Mouse (Mus musculus) heart, adult 2 months (tissue): ENCODE data around the gene 1810009A15Rik. TPM values are rescaled to one million over a fixed set of nuclear protein-coding genes. Genes with fewer than 3 reads are reported as not detected.
"Not testable (repeated sequence)": the region's sequence is repeated elsewhere in the genome, so short reads cannot be mapped to it uniquely, and the experiment has no call there.

Experiments used
- DNase-seq, 2 experiments: peaks; one replicate each; pipeline ENCODE4 v3.0.0; 2021
- H3K27ac ChIP-seq: fragments of 200-600 bp; 2 replicates; pipeline ENCODE4 v1.8.1; 2022
- H3K27me3 ChIP-seq: fragments of 200-500 bp; 2 replicates; pipeline ENCODE4 v1.6.1; 2012; ENCODE audit warnings: mild to moderate bottlenecking, low read length, inconsistent platforms, mixed read lengths; ENCODE audit not compliant: control insufficient read depth, insufficient read depth
- H3K36me3 ChIP-seq: fragments of 200-500 bp; 2 replicates; pipeline ENCODE4 v1.6.1; 2012; ENCODE audit warnings: low read length, inconsistent platforms; ENCODE audit not compliant: control insufficient read depth, insufficient read depth
- H3K4me1 ChIP-seq: fragments of 200-500 bp; 2 replicates; pipeline ENCODE4 v1.6.1; 2011; ENCODE audit warnings: low read length; ENCODE audit not compliant: control insufficient read depth, insufficient read depth
- H3K4me3 ChIP-seq: fragments of 200-600 bp; 2 replicates; pipeline ENCODE4 v1.8.1; 2022
- H3K79me2 ChIP-seq: fragments of 200-500 bp; replicated peaks from 2 replicates; pipeline ENCODE4 v1.6.1; 2012; ENCODE audit warnings: mild to moderate bottlenecking, inconsistent platforms, low read length, moderate library complexity, mixed read lengths; ENCODE audit not compliant: control insufficient read depth, insufficient read depth
- H3K9ac ChIP-seq: fragments of 200-500 bp; 2 replicates; pipeline ENCODE4 v1.6.1; 2012; ENCODE audit warnings: low read depth, mild to moderate bottlenecking, control low read depth, inconsistent platforms, low read length, mixed read lengths
- CTCF ChIP-seq: fragments of 200-600 bp; IDR thresholded peaks from 2 replicates; pipeline ENCODE4 v1.8.1; 2022; ENCODE audit warnings: antibody characterized with exemption, mild to moderate bottlenecking, moderate library complexity
- EP300 ChIP-seq: fragments of 200-500 bp; IDR thresholded peaks from 2 replicates; pipeline ENCODE4 v1.6.1; 2011; ENCODE audit warnings: low read depth, low read length, control low read depth; ENCODE audit not compliant: insufficient read depth
- POLR2A ChIP-seq: fragments of 200-500 bp; IDR thresholded peaks from 2 replicates; pipeline ENCODE4 v1.6.1; 2011; ENCODE audit warnings: mild to moderate bottlenecking, low read depth, low read length, control low read depth; ENCODE audit not compliant: insufficient read depth
- WGBS: fragments of 180-500 bp; shearing (Covaris S2); methylation state at CpG from one replicate; pipeline ENCODE4 v1.1.7; 2018; 5-methylcytosine and 5-hydroxymethylcytosine counted together
- intact Hi-C: fragments of 180-260 bp; cut with DNase I; formaldehyde crosslinking; loops from one replicate; pipeline ENCODE4 v1.15.1; 2025
- polyA plus RNA-seq: library from polyadenylated mRNA; depleted of rRNA; stranded (reverse); fragments of >200 nt; gene quantifications from 2 replicates; pipeline ENCODE4 v1.2.3, GENCODE M21; 2012
- total RNA-seq, 2 experiments: library from RNA; stranded (reverse); gene quantifications; 2 replicates each; pipeline ENCODE4 v1.2.3; 2021

Gene 1810009A15Rik
- total and polyA plus RNA-seq, 3 experiments: 10.1 to 21.0 (median 15.6) TPM

GRCm38 (mm10) chr19:8853117-8853516 lies 35.5 kb upstream of the 1810009A15Rik start:
- no peak for DNase-seq
- Histone ChIP-seq H3K27ac (no peak overlapping the region), H3K36me3 (no peaks in the 10 kb centered on the region), H3K27me3 (no peaks in the 10 kb centered on the region), H3K79me2 (no peaks in the 10 kb centered on the region), H3K4me3 (no peak overlapping the region), H3K4me1 (peaks cover 2% of the 10 kb centered on the region; the same call in 1 of the 2 replicates), H3K9ac (no peak overlapping the region)
- 78% methylated on average over 3 of the region's 3 CpGs for WGBS
- intact Hi-C loops: no loop called here
- TF ChIP-seq CTCF (no peak), EP300 (no peak), POLR2A (no peak)

GRCm38 (mm10) chr19:8857689-8858088 lies 31.0 kb upstream of the 1810009A15Rik start:
- WGBS: 36% methylated on average over 4 of the region's 4 CpGs
- intact Hi-C loops: loop anchor here (2.0 kb wide), 1 partner anchor 253 kb away; no protein-coding TSS in a partner anchor
- no peak overlapping the region for H3K4me3 ChIP-seq
- no peaks in the 10 kb centered on the region for H3K4me1 ChIP-seq
- no peaks in the 10 kb centered on the region for H3K36me3 ChIP-seq
- no peaks in the 10 kb centered on the region for H3K79me2 ChIP-seq
- H3K27me3 ChIP-seq: 0 out of 2 replicates have a peak, but pooled peaks cover 2% of the 10 kb centered on the region
- H3K9ac ChIP-seq: no peak overlapping the region
- H3K27ac ChIP-seq: no peak overlapping the region
- TF ChIP-seq CTCF: peak; percentile 83
- no peak for TF ChIP-seq POLR2A
- TF ChIP-seq EP300: no peak
- no peak for DNase-seq

- no peaks in the 10 kb centered on the region for H3K79me2 ChIP-seq
- WGBS: 29% methylated on average over 1 of the region's 1 CpGs
- 0 out of 2 replicates have a peak, but pooled peaks cover 2% of the 10 kb centered on the region for H3K27me3 ChIP-seq
- H3K36me3 ChIP-seq: no peaks in the 10 kb centered on the region
- TF ChIP-seq EP300: no peak
- TF ChIP-seq CTCF: peak; percentile 63
- H3K27ac ChIP-seq: no peak overlapping the region
- H3K9ac ChIP-seq: no peak overlapping the region
- no peaks in the 10 kb centered on the region for H3K4me1 ChIP-seq
- no peak overlapping the region for H3K4me3 ChIP-seq
- intact Hi-C loops: loop anchor here (2.0 kb wide), 1 partner anchor 252 kb away; no protein-coding TSS in a partner anchor
- no peak for DNase-seq
Observed at GRCm38 (mm10) chr19:8859018-8859417, 29.6 kb upstream of the 1810009A15Rik start.

GRCm38 (mm10) chr19:8864265-8864664 lies 24.4 kb upstream of the 1810009A15Rik start:
- H3K27ac ChIP-seq: no peak overlapping the region
- no peaks in the 10 kb centered on the region for H3K36me3 ChIP-seq
- no peak overlapping the region for H3K9ac ChIP-seq
- 0 out of 2 replicates have a peak, but pooled peaks cover 2% of the 10 kb centered on the region for H3K27me3 ChIP-seq
- WGBS: 69% methylated on average over 6 of the region's 6 CpGs
- no peaks in the 10 kb centered on the region for H3K4me1 ChIP-seq
- intact Hi-C loops: no loop called here
- no peak for TF ChIP-seq EP300
- TF ChIP-seq CTCF: no peak
- no peak for TF ChIP-seq POLR2A
- no peak for DNase-seq
- no peaks in the 10 kb centered on the region for H3K79me2 ChIP-seq
- H3K4me3 ChIP-seq: no peak overlapping the region

- intact Hi-C loops: loop anchor here (2.0 to 5.0 kb wide), 3 partner anchors 18 to 97 kb away; partner anchors contain the start of genes 1810009A15Rik, Eef1g, Gm49416 and Polr2g
- H3K4me1 ChIP-seq, H3K4me3 ChIP-seq, H3K36me3 ChIP-seq, H3K79me2 ChIP-seq, DNase-seq, H3K27me3 ChIP-seq, H3K9ac ChIP-seq: not testable (repeated sequence)
- H3K27ac ChIP-seq: peak overlapping the region; percentile 94; the same call in 1 of the 2 replicates
- WGBS: 70% methylated on average over 3 of the region's 3 CpGs
Observed at GRCm38 (mm10) chr19:8870381-8870780, 18.3 kb upstream of the 1810009A15Rik start.

- intact Hi-C loops: loop anchor here (1.0 to 5.0 kb wide), 4 partner anchors 9 to 96 kb away; partner anchors contain the start of genes 1810009A15Rik, Eef1g, Gm49416 and Polr2g
Observed at GRCm38 (mm10) chr19:8870838-8871237, 17.8 kb upstream of the 1810009A15Rik start.

More at GRCm38 (mm10) chr19:8870838-8871237, 17.8 kb upstream of the 1810009A15Rik start:
- no peak for TF ChIP-seq POLR2A
- no peak for TF ChIP-seq EP300
- no peak for TF ChIP-seq CTCF
- peak overlapping the region; percentile 94 for H3K27ac ChIP-seq
- peak overlapping the region; percentile 52 for H3K9ac ChIP-seq
- 22% methylated on average over 9 of the region's 9 CpGs for WGBS
- no peaks in the 10 kb centered on the region for H3K27me3 ChIP-seq
- peaks cover 2% of the 10 kb centered on the region; the same call in 1 of the 2 replicates for H3K36me3 ChIP-seq
- H3K4me1 ChIP-seq: peaks cover 3% of the 10 kb centered on the region
- no peak for DNase-seq
- 0 out of 2 replicates have a peak, but pooled peaks cover 1% of the 10 kb centered on the region for H3K79me2 ChIP-seq
- H3K4me3 ChIP-seq: peak overlapping the region; percentile 91
